Mouse (Mus musculus): ENCODE data around the gene Nhej1. TPM values are rescaled to one million over a fixed set of nuclear protein-coding genes. Genes with fewer than 3 reads are reported as not detected.
A peak's percentile ranks its signal among the peaks of the same experiment; 100 is the strongest.

Nhej1 gene
- 1.3 TPM in 2 replicates for polyA plus RNA-seq (2012; rRNA removed)

DNA sequence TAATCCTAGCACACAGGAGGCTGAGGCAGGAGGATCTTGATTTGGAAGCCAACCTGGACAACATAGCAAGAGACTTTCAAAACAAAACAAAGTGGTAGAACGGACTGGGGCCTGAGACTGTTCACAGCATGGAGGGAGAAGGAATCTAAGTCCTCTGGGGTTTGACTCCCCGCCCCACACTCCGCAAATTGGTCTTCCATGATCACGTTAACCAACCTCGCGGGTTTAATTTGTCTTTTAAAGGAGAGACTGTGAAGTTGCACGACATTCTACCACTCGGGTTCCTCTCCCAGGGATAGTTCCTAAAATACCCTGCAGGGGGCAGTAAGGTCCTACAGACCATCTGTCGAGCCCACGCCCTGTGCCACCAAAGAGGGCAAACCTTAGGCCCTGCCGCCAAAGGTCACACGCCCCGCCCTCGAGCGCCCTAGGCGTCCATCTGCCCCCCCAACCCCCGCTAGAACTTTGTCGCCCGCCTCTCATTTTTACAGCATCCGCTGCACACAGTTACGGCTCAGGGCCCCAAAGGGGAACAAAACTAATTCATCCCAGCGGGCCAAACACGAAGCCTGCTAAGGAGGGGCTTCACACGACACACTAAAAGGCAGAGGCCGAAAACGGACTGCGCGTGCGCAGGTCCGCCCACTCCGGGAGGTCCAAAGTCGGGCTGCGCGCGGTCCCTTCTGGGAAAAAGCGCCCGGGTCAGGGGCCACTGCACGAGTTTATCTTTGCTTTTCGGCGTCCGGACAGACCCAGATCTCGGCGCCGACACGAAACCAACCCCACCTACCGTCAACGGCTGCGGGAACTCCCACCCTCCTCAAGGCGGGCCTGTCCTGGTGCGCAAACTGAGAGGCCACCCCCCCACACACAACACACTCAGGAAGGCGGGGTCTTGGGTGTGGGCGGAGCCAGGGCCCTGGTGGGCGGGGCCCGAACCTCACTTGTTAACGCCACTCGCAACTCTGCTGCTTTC, at the start of gene Nhej1:
Gene Nhej1, minus strand, starts transcription at position 855 of the 976 bp plus-strand sequence.
- DNase-seq (ENCODE audit: low read depth in 1 of 2, low spot score in 2 of 2): peak; percentile 90 to 95
- Histone ChIP-seq H3K4me1 (ENCODE audit: control insufficient read depth, insufficient read depth, insufficient read length) (peaks cover 3% of the 10 kb centered on the region; the same call in 1 of the 2 replicates), H3K27ac (ENCODE audit: insufficient read depth, low read length) (peak within 1 kb of the TSS; percentile 100), H3K4me3 (ENCODE audit: extremely low read depth, insufficient read depth, insufficient read length) (peak within 1 kb of the TSS; percentile 93), H3K36me3 (ENCODE audit: control insufficient read depth, insufficient read depth, low read length) (no peaks in the 10 kb centered on the region), H3K27me3 (ENCODE audit: control insufficient read depth, insufficient read depth, low read length) (no peaks in the 10 kb centered on the region)
- TF ChIP-seq CTCF (IDR thresholded peaks at IDR 0.05; ENCODE audit: extremely low read depth, insufficient read depth, insufficient read length, insufficient replicate concordance) (peak; percentile 89), POLR2A (IDR thresholded peaks at IDR 0.05; ENCODE audit: low read depth, low read length) (peak; percentile 48)
- 1% methylated on average over 56 of the region's 56 CpGs for WGBS

DNA sequence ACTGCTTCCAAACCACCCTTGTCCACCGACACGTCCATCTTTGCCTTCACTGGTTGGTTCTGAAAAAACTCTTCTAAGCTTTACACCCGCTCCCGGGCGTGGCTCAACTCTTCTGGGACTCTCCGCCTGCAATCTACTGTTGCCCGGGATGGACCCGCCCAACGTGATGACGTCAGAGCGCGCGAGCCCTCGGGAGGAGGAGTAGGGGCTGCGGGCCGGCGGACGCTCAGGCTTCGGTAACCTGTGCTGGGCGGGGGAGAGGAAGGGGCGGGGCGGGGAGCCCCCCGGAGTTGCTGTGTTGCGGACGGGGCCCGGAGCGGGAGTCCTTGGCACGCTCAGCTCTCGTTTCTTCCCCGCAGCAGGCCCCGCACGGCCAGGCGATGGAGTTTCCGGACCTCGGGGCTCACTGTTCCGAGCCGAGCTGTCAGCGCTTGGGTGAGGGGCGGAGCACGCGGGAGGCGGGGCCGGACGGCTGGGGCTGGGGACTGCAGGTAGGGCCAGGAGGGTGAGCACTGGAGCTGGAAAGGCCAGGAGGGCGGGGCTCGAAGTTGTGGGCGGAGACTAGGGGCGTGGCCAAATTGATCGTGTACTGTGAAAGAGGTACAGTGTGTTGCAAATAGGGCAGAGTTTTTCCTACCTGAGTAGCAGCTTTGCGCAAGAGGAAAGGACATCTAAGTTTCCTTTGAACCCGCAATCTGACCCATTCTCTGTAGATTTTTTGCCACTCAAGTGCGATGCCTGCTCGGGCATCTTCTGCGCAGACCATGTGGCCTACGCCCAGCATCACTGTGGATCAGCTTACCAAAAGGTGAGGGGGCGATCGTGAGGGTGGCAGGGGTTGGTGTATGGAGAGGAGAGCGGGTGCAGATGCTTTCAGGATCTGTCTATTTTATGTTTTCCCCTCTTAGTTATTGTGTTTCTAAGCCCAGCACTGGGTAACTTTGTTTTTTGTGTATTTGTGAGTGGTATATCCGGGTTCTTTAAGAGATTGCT, 43.8 kb upstream of the Nhej1 start, which contains the start of gene Zfand2b:
Gene Zfand2b, plus strand, starts transcription at position 175 of the 993 bp plus-strand sequence.
- peaks cover 20% of the 10 kb centered on the region for H3K36me3 ChIP-seq (ENCODE audit: control insufficient read depth, insufficient read depth, low read length)
- H3K27me3 ChIP-seq (ENCODE audit: control insufficient read depth, insufficient read depth, low read length): no peaks in the 10 kb centered on the region
- H3K4me1 ChIP-seq (ENCODE audit: control insufficient read depth, insufficient read depth, insufficient read length): no peaks in the 10 kb centered on the region; the same call in 1 of the 2 replicates
- DNase-seq (ENCODE audit: low read depth in 1 of 2, low spot score in 2 of 2): peak; percentile 92 to 98
- WGBS: 4% methylated on average over 56 of the region's 59 CpGs
- H3K27ac ChIP-seq (ENCODE audit: insufficient read depth, low read length): peak within 1 kb of the TSS; percentile 86
- peak within 1 kb of the TSS; percentile 77 for H3K4me3 ChIP-seq (ENCODE audit: extremely low read depth, insufficient read depth, insufficient read length)
- TF ChIP-seq CTCF (IDR thresholded peaks at IDR 0.05; ENCODE audit: extremely low read depth, insufficient read depth, insufficient read length, insufficient replicate concordance) (no peak), POLR2A (IDR thresholded peaks at IDR 0.05; ENCODE audit: low read depth, low read length) (peak; percentile 40)

DNA sequence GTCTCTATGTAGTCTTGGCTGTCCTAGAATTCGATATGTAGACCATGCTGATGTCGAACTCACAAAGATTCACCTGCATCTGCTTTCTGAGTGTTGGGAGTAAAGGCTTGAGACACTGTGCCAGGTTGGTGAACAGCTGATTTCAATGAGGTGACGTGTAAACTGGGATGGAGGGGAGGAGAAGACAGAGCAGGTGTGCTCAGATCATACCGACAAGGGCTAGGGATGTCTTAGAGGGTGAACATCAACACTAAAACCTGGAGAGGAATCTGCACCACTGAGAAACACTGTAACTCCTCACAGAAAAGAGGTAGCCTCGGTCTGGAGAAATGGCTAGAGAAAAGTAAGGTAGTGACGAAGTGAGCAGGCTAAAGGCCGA, 43.1 kb upstream of the Nhej1 start:
- WGBS: 12% methylated on average over 7 of the region's 7 CpGs
- DNase-seq (ENCODE audit: low read depth in 1 of 2, low spot score in 2 of 2): no peak
- TF ChIP-seq CTCF (IDR thresholded peaks at IDR 0.05; ENCODE audit: extremely low read depth, insufficient read depth, insufficient read length, insufficient replicate concordance) (no peak), POLR2A (IDR thresholded peaks at IDR 0.05; ENCODE audit: low read depth, low read length) (no peak)
- H3K4me3 ChIP-seq (ENCODE audit: extremely low read depth, insufficient read depth, insufficient read length): peak overlapping the region; percentile 77
- no peaks in the 10 kb centered on the region for H3K27me3 ChIP-seq (ENCODE audit: control insufficient read depth, insufficient read depth, low read length)
- no peaks in the 10 kb centered on the region; the same call in 1 of the 2 replicates for H3K4me1 ChIP-seq (ENCODE audit: control insufficient read depth, insufficient read depth, insufficient read length)
- H3K36me3 ChIP-seq (ENCODE audit: control insufficient read depth, insufficient read depth, low read length): peaks cover 20% of the 10 kb centered on the region
- H3K27ac ChIP-seq (ENCODE audit: insufficient read depth, low read length): peak overlapping the region; percentile 61

DNA sequence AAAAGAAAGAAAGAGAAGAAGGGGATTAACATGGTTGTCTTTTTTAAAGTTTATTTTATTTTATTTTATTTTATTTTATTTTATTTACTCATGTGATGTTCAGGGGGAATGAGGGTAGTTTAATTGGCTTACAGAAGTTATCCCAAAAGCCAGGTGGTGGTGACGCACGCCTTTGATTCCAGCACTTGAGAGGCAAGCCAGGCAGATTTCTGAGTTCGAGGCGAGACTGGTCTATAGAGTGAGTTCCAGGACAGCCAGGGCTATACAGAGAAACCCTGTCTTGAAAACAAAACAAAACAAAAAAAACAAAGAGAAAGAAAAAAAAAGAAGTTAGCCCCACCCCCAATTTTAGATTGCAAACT, 35.2 kb upstream of the Nhej1 start:
- Histone ChIP-seq H3K4me3 (ENCODE audit: extremely low read depth, insufficient read depth, insufficient read length) (no peak overlapping the region), H3K4me1 (ENCODE audit: control insufficient read depth, insufficient read depth, insufficient read length) (no peaks in the 10 kb centered on the region), H3K27ac (ENCODE audit: insufficient read depth, low read length) (no peak overlapping the region), H3K27me3 (ENCODE audit: control insufficient read depth, insufficient read depth, low read length) (no peaks in the 10 kb centered on the region), H3K36me3 (ENCODE audit: control insufficient read depth, insufficient read depth, low read length) (no peaks in the 10 kb centered on the region)
- 84% methylated on average over 4 of the region's 4 CpGs for WGBS
- no peak for TF ChIP-seq CTCF (IDR thresholded peaks at IDR 0.05; ENCODE audit: extremely low read depth, insufficient read depth, insufficient read length, insufficient replicate concordance)
- no peak for TF ChIP-seq POLR2A (IDR thresholded peaks at IDR 0.05; ENCODE audit: low read depth, low read length)
- DNase-seq (ENCODE audit: low read depth in 1 of 2, low spot score in 2 of 2): no peak

DNA sequence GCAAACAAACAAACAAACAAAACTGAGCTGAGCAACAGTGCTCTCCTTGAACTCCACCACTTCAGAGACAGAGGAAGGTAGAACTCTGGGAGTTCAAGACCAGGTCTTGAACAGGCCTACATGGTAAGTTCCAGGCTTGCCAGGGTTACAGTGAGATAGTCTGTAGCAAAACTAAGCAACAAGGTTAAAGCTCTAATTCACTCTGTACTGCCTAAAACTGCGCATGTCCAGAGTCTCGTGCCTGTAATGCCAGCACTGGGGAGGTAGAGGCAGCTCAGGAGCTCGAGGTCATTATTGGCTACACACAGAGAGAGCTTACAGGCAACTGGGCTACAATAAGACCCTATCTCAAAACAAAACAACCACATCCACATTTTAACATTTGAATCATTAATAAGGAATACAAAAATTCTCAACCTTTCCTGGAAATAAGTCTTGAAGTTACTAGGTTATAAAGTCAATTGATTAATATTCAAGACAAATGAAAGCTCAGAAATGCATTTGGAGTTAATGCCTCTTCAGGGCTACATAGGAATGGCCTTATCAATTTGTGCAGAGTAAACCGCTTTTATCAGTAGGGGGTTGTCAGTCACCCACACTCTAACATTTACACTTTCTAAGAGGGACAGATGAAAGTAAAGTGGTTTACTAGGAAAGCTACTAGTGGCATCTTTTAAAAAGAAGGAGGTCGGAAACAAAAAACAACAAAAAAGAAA, 34.7 kb upstream of the Nhej1 start:
- no peak for DNase-seq (ENCODE audit: low read depth in 1 of 2, low spot score in 2 of 2)
- H3K27ac ChIP-seq (ENCODE audit: insufficient read depth, low read length): no peak overlapping the region
- no peak overlapping the region; the same call in 1 of the 2 replicates for H3K4me3 ChIP-seq (ENCODE audit: extremely low read depth, insufficient read depth, insufficient read length)
- H3K27me3 ChIP-seq (ENCODE audit: control insufficient read depth, insufficient read depth, low read length): no peaks in the 10 kb centered on the region
- no peak for TF ChIP-seq CTCF (IDR thresholded peaks at IDR 0.05; ENCODE audit: extremely low read depth, insufficient read depth, insufficient read length, insufficient replicate concordance)
- 74% methylated on average over 5 of the region's 5 CpGs for WGBS
- H3K36me3 ChIP-seq (ENCODE audit: control insufficient read depth, insufficient read depth, low read length): no peaks in the 10 kb centered on the region
- no peaks in the 10 kb centered on the region for H3K4me1 ChIP-seq (ENCODE audit: control insufficient read depth, insufficient read depth, insufficient read length)

DNA sequence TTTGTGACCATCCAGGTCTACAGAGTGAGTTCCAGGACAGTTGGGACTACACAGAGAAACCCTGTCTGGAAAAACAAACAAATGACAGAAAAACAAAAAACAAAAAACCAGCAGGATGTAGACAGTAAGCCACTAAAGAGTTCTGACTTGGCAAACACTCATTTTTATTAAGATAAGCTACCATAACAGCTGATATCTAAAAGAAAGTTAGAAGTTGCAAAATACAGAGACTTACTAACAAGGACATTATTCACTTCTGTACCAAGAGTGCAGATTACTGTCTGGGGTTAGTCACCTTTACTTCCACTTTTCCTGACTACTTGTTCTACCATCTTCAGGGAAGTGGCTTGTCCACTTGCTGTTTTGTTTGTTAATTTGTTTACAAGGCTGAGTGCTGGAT, 34.0 kb upstream of the Nhej1 start:
- TF ChIP-seq POLR2A (IDR thresholded peaks at IDR 0.05; ENCODE audit: low read depth, low read length): no peak
- no peak for TF ChIP-seq CTCF (IDR thresholded peaks at IDR 0.05; ENCODE audit: extremely low read depth, insufficient read depth, insufficient read length, insufficient replicate concordance)
- Histone ChIP-seq H3K27me3 (ENCODE audit: control insufficient read depth, insufficient read depth, low read length) (no peaks in the 10 kb centered on the region), H3K4me3 (ENCODE audit: extremely low read depth, insufficient read depth, insufficient read length) (no peak overlapping the region), H3K4me1 (ENCODE audit: control insufficient read depth, insufficient read depth, insufficient read length) (no peaks in the 10 kb centered on the region), H3K27ac (ENCODE audit: insufficient read depth, low read length) (no peak overlapping the region), H3K36me3 (ENCODE audit: control insufficient read depth, insufficient read depth, low read length) (no peaks in the 10 kb centered on the region)
- DNase-seq (ENCODE audit: low read depth in 1 of 2, low spot score in 2 of 2): no peak

Measured in spleen, adult 2 months (tissue).